Mouse (Mus musculus) ovary, adult 18-20 months (tissue): Measurements from ENCODE around the gene Xpot.

Experiments
- DNase-seq: peaks from one replicate; pipeline ENCODE4 v3.0.0; 2022; ENCODE audit warnings: low spot score, mixed read lengths

The Xpot gene

DNA sequence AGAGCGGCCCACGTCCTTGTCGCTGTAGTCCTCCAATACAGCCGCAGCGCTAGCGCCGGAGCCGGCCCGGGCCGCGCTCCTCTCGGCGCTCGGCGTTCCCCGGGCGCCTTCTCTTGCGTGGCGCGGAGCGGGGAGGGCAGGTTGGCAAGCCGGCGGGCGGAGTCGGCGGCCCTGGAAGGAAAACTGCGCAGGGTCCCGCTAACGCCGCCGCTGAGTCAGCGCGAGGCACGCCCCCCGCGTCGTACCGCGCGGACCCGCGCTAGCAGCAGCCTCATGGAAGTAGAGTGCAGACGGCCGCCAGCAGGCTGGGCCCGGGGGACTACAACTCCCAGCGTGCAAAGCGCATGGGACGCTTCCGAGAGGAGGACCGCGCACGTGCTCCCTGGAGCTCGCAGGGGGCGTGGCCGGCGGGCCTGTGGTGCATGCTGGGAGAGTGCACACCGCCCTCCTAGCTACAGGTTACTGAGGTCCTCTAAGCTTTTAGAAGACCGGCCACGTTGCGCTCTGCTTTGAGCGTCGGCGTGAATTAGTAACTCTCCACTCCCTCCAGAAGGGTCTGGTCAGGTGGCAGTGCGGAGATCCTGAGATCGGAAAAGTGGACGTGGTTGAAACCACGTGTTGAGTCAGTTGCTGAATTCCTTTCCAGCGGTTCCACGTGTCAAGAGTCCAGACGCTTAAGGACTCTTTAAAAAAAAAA is at the start of gene Xpot:
Gene Xpot, minus strand, starts transcription at position 147 of the 697 bp plus-strand sequence.
- peak; percentile 98 for DNase-seq

DNA sequence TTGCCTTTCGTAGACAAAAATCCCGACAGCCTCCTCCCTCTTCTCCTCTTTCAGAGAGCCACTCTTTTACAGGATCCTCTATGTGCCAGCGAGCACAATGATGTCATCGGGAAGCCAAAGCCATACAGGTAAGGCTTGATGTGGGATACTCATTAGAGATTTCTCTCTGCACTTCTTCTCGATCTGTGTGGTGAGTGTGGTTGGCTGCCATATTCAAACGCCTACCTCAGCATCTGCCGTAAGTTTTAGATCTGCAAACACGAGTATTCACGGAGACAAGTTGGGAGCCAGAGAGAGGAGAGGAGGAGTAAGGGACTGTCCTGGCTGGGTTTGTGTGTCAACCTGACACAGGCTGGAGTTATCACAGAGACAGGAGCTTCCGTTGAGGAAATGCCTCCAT is 43.0 kb upstream of the Xpot start:
- no peak for DNase-seq

DNA sequence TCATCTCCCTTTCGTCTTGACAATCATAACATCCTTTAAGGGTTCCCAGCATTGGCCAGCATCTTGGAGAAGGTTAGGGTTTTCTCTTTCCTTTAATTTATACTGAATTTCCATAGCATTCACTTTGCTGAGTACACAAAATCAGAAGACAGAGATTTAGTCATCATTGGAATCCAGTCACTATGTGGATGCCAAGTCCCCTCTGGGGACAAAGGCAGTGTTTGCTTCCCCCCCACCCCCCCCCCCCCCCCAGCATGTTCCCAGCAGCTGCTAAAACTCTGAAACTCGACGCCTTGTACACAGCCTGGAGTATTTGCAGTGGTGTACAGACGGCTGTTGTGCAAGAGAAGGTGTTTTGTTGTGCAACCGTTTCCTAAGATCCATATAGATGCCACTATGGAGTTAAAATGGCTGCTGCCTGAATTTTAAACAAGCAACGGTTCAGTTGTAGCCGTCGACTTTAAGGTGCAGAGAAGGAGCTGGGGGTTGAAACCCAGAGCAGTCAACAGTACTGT is 39.6 kb upstream of the Xpot start:
- DNase-seq = no peak

DNA sequence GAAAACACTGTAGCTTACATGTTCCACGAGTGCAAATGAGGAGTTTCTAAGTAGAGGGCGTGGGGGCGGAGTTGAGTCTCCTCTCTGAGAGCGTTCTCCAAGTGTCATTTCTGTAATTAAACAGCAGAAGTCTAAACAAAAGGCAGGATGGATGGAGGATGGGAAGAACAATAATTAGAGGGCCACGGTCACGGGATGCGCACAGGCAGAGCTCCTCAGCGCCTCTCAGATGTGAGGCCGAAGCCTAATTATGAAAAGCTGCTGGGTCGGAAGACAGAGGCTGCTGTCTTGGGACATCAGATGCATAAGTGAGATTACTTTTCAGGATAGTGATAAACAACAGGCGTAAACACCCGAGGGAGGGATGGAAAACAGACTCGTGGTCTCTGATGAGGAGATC is 37.5 kb upstream of the Xpot start:
- no peak for DNase-seq

DNA sequence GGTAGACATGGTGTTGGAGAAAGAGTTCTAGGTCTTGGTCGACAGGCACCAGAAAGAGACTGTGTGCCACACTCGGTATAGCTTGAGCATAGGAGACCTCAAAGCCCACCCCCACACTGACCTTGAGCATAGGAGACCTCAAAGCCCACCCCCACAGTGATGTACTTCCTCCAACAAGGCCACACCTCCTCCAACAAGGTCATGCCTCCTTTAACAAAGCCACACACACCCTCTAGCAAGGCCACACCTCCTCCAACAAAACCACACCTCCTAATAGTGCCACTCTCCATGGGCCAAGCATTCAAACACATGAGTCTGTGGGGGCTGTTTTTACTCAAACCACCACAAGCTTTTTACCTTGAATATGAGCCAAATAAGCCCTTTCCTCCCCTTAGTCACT is 36.6 kb upstream of the Xpot start:
- no peak for DNase-seq

DNA sequence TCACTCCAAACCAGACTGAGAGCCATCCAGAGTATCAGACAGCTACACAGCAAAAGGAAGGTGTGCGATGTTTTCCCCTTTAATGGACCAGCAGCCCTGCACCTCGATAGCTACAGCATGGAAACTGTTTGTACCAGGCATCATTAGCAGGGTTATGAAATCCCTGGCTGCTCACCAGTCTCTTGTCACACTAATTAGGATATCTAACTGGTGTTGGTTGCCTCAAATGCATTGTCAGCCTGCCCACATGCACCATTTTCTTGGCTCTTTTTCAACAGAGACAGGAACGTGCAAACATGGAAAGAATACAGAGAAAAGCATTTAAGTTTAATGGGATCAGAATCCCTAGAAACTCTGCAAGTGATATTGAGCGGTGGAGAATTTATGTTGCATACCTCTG is 29.8 kb upstream of the Xpot start:
- no peak for DNase-seq

DNA sequence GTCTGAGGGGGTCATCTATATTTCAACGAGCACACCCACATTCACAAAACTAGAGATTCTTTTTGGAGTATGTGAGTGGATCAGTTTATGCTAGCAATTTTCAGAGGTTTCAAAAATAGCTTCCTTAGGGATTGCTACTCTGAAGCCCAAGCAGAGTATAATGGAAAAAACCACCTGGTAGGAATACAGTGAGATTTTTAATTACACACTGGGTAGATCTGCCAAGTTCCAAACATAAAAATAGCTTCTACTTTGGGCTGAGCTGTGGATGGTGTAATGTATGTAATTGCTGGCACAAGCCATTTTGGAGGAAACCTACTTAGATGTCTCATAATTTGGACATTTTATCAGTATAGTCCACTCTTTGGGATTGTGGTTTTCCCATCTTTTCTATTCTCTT is 26.9 kb upstream of the Xpot start:
- DNase-seq = no peak

DNA sequence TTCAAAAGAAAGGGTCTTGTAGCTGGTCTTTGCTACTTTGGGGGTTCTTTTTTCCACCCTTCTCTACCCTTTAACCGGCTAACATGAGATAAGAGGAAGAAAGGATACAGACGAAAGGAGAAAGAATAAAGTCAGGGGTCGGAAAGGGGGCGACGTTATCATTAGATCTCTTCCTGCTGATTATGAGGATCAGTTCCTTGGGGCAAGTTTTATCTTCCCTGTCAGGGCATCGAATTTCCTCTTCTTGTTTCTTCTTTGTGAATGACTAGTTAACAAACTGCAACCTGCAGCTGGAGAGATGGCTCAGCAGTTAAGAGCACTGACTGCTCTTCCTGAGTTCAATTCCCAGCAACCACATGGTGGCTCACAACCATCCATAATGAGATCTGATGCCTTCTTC is 20.2 kb upstream of the Xpot start:
- no peak for DNase-seq

DNA sequence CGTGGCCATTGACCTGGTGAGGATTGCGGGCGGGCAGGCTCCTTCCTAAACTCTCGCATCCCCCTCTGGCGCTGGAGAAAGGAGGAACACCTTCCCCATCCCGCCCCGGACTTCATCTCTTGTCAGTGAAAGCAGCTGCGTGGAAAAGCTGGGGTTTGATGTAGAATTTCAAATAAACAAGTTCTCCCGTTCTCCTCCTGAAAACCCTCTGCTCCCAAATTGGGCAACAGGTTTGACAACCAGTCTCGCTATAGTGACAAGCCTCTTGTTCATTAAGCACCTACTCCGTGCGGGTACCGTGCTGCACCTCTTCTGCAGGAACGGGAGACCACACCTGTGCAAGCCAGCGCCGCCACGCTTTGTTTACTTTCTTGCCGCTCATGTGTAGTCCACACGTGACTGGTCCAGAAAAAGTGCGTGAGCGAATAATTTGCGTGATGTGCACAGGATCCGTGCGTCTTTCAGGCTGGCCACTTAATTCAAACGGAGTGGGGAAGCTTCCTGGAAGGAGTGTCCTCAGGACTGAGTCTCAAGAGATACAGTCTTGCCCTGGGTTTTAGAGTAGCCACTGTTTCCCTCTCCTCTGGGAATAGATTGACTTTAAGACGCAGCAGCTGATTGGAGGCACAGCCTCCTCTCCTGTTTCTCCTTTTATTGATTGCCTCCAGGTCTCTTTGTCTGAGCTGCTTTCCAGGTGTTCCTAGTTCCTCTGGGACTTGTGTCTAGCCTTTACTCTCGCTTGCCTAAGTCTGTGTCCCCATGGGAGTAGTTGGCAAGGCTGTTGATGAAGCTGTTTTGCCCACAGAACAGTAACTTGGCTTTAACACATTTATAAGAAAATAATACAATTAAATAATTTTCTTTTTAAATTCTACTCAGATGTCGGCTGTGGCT is 16.2 kb upstream of the Xpot start:
- DNase-seq = no peak

DNA sequence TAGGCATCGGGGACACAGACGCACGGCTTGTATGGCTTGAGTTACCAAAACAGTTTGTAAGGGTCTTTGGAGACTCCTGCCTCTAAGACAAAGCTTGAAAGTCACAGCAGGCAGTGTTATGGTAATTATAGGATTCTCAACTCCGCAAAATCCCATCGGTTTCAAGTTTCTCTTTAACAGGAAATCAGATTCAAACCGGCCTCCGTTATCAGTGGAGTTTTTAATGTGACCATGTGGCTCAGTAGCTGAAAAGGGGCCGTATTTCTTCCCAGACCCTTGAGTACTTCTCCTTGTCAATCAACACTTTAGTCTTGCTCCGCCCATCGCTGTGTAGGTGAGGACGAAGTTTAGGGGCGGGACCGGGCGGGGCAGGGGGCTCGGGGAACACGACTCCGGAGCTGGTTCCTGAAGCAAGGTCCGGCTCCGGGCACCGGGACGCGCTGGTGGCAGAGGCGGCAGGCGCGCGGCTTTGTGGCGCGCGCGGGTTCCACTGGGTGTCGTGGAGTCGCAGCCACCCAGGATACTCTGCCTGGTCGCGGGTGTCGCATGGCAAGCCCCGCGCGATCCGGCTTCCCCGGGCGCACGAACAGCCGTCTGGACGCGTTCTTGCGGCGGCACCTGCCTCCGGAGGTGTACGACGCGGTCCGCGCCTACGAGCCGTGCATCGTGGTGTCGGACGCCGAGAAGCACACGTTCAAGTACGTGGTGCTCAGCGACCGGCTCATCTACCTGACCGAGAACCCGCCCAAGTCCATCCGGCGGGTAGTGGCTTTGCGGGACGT is 15.3 kb upstream of the Xpot start, which contains the start of gene D930020B18Rik:
Gene D930020B18Rik, plus strand, starts transcription at position 317 of the 782 bp plus-strand sequence.
- no peak for DNase-seq

DNA sequence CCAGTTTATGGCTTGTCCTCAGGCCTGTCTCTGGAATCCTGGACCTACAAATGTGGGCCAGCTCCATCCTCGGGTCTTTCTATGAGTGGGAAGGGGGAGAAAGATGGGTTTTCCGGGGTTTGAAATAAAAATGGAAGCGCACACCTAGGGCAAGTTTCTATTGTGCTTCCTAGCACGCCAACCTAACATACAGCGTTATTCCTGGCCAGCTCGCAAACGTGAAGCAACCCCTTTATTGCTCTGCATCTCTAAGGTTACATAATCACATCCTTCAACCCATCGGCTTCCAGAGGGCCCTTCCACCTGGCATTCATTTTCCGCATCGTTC is 14.8 kb upstream of the Xpot start:
- DNase-seq = no peak

DNA sequence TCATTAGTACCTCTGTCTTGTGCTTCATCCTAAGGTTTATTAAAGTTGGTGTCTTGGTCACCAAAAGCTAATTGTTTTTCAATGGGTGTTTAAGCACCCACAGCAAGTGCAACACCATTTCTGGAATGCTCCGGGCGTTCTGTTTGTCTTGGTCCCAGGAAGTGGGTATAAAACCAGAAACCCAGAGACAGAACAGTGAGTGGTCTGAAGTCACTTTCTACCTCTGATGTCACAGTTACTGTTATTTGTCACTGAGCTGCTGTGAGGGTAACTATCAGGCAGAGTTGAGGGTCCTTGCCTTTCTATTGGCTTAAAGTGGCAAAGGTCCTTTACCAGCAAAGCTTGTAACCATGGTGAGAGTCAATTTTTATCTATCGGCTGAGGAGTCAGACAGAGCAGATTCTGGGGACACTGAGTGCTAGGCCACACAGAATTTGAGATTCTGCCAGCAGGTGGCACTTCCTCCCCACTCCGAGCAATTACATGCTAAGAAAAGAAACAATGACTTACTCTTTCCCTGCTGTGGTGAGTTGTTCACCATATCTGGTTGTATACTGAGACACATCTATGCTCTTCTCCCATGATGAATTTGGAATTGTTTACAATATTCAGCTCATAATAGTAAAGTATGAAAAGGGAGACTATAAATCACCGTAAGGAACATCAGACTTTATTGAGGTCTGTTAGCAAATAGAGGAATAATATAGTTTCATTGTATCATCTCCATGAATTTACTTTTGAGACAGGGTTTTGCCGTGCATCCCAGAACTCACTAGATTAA is 14.2 kb upstream of the Xpot start:
- DNase-seq = no peak

DNA sequence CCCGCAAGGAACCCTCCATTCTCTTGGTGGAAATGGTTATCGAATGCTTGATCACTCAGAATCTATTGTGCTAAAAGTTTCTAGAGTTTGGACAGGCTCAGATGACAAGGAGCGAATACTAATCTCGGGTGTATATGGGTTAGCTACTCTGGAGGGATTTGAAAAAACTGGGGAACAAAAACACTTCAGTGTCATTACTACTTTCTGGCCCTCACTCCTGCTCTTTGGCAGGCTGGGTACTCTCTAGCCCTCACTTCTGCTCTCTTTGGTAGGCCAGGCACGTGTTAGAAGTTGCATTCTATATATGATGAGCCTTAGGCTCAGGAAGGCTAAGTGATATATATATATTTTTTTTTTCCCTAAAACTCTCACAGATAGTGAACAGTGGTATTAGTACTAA is 13.4 kb upstream of the Xpot start:
- DNase-seq = no peak

DNA sequence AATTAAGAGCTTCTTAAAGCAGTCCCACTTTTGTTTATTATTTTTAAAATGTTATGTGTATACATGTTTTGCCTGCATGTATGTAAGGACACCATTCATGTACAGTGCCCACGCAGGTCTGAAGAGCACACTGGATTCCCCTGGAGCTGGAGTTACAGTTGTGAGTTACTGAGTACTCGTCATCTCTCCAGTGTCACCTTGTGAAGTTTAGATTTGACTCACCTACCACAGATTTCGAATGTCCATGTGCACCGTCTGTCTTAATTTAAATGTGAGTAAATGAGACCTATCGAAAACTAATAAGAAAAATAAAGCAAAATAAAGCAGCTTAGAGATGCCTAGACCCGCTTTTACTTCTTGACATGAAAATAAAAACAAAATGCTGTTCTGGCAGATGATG is 10.1 kb upstream of the Xpot start:
- DNase-seq = no peak

DNA sequence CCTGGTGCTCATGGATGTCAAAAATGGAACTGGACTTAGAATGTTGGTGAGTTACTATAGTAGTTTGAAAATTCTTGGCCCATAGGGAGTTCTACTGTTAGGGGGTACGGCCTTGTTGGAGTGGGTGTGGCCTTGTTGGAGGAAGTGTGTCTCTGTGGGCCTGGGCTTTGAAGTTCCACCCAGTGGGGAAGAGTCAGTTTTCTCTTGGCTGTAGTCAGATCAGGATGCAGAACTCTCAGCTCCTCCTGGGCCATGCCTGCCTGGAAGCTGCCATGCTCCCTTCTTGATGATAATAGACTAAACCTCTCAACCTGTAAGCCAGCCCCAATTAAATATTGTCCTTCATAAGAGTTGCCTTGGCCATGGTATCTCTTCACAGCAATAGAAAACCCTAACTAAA is 8.0 kb upstream of the Xpot start:
- no peak for DNase-seq

DNA sequence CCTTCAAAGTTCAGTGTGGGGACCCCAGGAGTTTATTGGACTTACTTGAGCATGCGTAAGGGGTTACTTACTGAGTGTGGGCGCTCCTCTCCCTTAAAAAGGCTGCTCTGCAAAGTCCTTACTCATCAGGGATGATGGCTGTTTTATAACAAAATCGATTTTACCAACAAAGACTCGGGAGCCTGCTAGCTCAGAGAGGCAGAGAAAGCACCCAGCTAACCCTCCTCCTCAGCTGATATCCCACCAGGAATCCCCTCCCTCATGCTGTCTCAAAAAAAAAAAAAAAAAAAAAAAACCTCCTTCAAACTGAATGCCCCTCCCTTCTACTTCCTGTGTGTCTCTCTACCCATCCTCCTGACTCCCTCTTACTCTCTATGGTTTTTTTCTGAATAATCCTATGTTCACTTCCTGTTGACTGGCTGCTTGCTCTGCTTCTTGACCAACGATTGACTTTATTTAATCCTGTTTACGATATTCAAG is 2.5 kb upstream of the Xpot start:
- no peak for DNase-seq

DNA sequence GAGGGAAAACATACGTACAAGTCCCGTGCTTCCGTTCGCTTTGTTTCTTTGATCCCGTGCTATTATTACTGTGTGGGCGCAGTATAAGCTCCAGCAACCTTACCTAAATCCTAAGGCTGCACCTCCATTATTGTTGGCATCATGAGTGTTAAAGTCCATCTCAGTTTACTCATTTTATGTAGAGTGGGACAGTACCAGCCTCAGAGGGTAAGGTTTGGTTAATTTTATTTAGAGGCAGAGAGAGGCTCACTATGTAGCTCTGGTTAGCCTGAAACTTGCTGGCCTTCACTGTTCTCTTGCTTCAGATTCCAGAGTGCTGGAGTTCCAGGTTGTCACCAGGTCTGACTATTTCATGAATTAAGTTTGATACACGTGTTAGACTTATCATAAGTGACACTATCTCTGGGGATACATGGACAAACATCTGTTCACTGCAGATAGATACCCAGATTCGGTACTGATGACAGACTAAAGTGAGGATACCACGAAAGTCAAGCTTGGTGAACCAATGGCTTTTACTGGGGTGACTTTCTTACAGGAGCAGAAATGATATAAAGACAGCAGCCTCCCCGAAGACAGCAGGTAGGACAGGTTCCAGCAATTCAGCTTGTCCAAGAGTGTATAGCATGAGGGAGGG is 1.2 kb upstream of the Xpot start:
- DNase-seq = no peak

DNA sequence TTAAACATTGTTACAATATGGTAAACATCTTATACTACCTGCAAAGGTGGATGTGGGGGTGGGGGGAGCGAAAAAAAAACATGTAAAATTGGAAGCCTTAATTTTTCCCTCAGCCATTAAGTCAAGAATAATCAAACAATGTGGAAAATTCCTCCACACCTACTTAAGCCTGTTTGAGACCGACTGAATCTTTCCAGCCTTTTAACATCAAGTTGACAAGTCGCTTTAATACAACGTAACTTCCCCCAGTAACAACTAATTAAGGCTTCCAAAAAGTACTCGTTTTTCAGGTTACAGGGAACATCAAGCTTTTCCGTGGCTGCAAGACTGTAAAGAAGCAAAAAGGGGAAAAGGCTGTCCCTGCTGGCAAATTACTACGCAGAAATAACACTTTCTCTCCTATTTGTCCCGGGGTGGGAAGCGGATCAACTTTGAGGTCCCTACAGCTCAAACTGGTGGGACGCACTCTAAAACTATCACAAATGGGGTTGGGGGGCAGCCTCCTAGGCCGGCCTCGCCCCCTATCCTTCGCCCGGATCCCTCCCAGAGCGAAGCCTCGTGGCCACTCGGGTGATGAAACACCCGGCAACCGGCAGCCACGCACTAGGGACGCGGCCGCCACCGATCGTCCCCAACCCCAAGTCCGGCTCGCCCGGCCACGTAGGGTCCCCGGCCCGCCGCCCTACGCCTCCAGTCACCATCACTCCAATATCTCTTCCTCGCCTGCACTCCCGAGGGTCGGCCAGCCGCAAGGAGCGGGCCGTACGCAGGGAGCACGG is 536 bp downstream of the Xpot start:
- DNase-seq = no peak

DNA sequence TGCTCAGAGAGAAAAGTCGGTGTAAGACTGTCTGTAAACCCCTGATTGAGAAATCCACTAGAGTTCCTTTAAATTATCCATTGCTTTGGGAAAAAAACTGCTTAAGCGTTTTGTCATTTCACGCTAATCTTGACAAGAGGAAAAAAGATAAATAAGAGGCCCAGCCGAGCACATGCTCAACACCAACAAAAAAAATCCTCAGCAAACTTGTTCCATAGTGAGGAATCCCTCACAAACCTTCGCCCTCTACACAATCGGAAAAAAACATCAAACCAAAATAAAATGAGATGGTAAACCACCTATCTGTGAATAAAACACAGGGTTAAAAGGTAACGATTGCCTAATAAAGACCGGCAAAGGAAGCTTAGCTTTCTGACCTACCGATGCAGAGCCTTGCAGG is 1.1 kb downstream of the Xpot start:
- no peak for DNase-seq

DNA sequence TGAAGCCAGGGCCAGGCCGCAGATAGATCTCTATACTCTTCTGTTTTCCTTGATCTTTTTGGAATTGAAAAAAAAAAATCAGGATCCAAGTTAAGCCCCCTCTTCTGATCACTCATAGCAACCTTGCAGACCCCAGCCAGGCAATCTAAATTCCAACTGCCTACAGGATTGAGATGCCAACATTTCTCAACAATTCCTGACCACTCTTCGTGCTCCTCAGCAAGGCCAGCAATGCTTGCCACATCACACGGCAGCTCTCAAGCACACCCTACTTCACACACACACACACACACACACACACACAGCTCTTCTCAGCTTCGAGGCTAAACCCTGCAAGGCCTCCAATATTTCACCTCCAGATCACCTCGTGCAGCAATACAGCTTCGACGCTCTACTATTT is 2.5 kb downstream of the Xpot start:
- no peak for DNase-seq
